Mouse (Mus musculus) embryonic facial prominence, embryonic 13.5 days (tissue): Measurements from ENCODE around the gene Iqce. TPM values are rescaled to one million over a fixed set of nuclear protein-coding genes. Genes with fewer than 3 reads are reported as not detected.

Experiments used
- ATAC-seq: fragments of 200-750 bp; cut with Nextera tagmentation; 2 replicates; pipeline ENCODE4 v1.8.0; 2017; ENCODE audit warnings: low read depth; ENCODE audit not compliant: insufficient number of reproducible peaks, insufficient read depth, low FRiP score, low TSS enrichment
- H3K27ac ChIP-seq: fragments of 300-500 bp; sonication (generic); 2 replicates; pipeline ENCODE4 v1.5.1; 2015; ENCODE audit warnings: moderate library complexity, mild to moderate bottlenecking, inconsistent platforms
- H3K27me3 ChIP-seq: fragments of 300-500 bp; sonication (generic); 2 replicates; pipeline ENCODE4 v1.6.1; 2015; ENCODE audit warnings: mild to moderate bottlenecking, inconsistent platforms
- H3K36me3 ChIP-seq: fragments of 300-500 bp; sonication (generic); 2 replicates; pipeline ENCODE4 v1.6.1; 2015; ENCODE audit warnings: mild to moderate bottlenecking, inconsistent platforms
- H3K4me1 ChIP-seq: fragments of 300-500 bp; sonication (generic); 2 replicates; pipeline ENCODE4 v1.6.1; 2015; ENCODE audit warnings: inconsistent platforms
- H3K4me2 ChIP-seq: fragments of 300-500 bp; sonication (generic); 2 replicates; pipeline ENCODE4 v1.6.1; 2015; ENCODE audit warnings: moderate library complexity, mild to moderate bottlenecking, inconsistent platforms
- H3K4me3 ChIP-seq: fragments of 300-500 bp; sonication (generic); 2 replicates; pipeline ENCODE4 v1.5.1; 2015; ENCODE audit warnings: mild to moderate bottlenecking, inconsistent platforms
- H3K9ac ChIP-seq: fragments of 300-500 bp; sonication (generic); 2 replicates; pipeline ENCODE4 v1.6.1; 2015; ENCODE audit warnings: mild to moderate bottlenecking, inconsistent platforms
- H3K9me3 ChIP-seq: fragments of 300-500 bp; sonication (generic); 2 replicates; pipeline ENCODE4 v1.6.1; 2016; ENCODE audit warnings: inconsistent platforms
- WGBS: fragments of 180-500 bp; shearing (Covaris S2); methylation state at CpG from one replicate; pipeline ENCODE4 v1.1.7; 2015; ENCODE audit warnings: mixed read lengths; 5-methylcytosine and 5-hydroxymethylcytosine counted together
- polyA plus RNA-seq: library from polyadenylated mRNA; unstranded; fragments of >200 nt; fragmentation: Nextera tagmentation; extraction: Ambion mirVana; gene quantifications from 2 replicates; pipeline ENCODE4 v1.2.1, GENCODE M21; 2015

Iqce gene
- polyA plus RNA-seq, 1 experiment from 2014 or later, result 25.3 TPM

GRCm38 (mm10) chr5:140731040-140731797 is 29.0 kb upstream of the Iqce start:
- no peak overlapping the region for H3K27ac ChIP-seq
- H3K4me1 ChIP-seq, result peaks cover 10% of the 10 kb centered on the region
- no peak overlapping the region for H3K4me3 ChIP-seq
- H3K27me3 ChIP-seq, result peaks cover 18% of the 10 kb centered on the region
- no peaks in the 10 kb centered on the region for H3K36me3 ChIP-seq
- no peak overlapping the region for H3K4me2 ChIP-seq
- no peak overlapping the region for H3K9ac ChIP-seq
- no peak for ATAC-seq
- WGBS, result 85% methylated on average over 11 of the region's 11 CpGs
- no peaks in the 10 kb centered on the region for H3K9me3 ChIP-seq

- no peak overlapping the region for H3K4me2 ChIP-seq
- no peaks in the 10 kb centered on the region for H3K27me3 ChIP-seq
- 81% methylated on average over 17 of the region's 17 CpGs for WGBS
- H3K36me3 ChIP-seq, result no peaks in the 10 kb centered on the region
- no peaks in the 10 kb centered on the region for H3K9me3 ChIP-seq
- no peak overlapping the region for H3K9ac ChIP-seq
- H3K27ac ChIP-seq, result no peak overlapping the region
- H3K4me1 ChIP-seq, result no peaks in the 10 kb centered on the region
- no peak overlapping the region for H3K4me3 ChIP-seq
- ATAC-seq, result no peak
Measured at GRCm38 (mm10) chr5:140726946-140727740, 25.0 kb upstream of the Iqce start.

DNA sequence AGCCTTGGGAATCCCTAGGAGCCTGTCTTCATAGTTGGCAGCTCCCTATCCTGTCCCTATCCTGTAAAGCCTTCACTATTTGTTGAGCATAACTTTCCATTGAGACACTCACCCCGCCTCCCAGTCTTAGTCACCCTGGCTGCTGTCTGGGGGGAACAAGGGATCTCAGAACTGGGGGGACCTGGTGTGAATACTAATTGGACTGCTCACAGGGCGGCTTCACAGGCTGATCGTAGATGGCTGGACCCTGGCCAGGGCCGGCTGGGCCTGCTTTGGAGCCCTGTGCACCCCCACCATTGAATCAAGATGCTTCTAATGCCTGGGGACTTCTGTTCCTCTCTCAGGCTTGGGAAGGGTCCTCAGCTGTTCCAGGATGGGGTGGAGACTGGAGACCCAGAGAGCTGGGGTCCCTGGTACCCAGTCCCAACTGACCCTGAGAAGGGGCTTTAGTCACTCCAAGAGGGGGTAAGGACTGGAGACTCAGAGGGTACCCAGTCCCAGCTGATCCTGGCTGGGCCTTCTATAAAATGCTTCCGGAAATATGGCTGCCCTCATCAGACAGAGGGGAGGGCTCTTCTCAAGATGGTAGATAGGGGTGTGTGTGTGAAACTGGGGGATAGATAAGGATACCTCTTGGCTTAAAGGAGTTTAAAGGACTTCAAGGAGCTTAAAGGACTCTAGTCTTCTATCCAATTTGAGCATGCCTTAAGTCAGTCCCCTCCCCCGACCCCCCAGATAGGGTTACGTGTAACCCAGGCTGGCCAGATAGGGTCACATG is 24.1 kb upstream of the Iqce start:
- ATAC-seq, result no peak
- no peak overlapping the region for H3K4me2 ChIP-seq
- no peak overlapping the region for H3K27ac ChIP-seq
- 84% methylated on average over 7 of the region's 7 CpGs for WGBS
- no peak overlapping the region for H3K9ac ChIP-seq
- no peak overlapping the region for H3K4me3 ChIP-seq
- H3K36me3 ChIP-seq, result no peaks in the 10 kb centered on the region
- H3K9me3 ChIP-seq, result no peaks in the 10 kb centered on the region
- no peaks in the 10 kb centered on the region for H3K27me3 ChIP-seq
- no peaks in the 10 kb centered on the region for H3K4me1 ChIP-seq

DNA sequence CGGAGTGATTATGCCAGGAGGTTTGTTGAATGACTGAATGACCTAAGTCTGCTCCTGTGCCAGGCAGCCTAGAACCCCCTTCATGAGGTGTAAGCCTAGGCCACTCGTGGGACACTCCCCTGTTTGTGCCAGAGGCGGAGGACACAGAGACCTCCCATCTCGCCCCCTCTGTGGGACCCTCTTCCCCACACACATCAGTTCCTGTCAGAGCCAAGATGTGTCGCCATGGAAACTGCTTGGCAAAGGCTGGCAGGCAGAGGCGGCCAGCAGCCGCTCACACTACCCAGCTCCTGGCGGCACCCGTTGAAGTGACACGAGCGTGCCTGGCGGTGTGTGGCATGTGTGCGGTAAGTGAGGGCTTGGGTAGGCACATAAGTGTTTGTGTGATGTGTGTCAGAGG is 21.6 kb upstream of the Iqce start, which contains the start of gene Amz1:
Gene Amz1, plus strand, starts transcription at position 306 of the 400 bp plus-strand sequence.
- Histone ChIP-seq H3K27ac (no peak within 1 kb of the TSS), H3K36me3 (peaks cover 14% of the 10 kb centered on the region), H3K9ac (no peak within 1 kb of the TSS), H3K9me3 (no peaks in the 10 kb centered on the region), H3K4me1 (no peaks in the 10 kb centered on the region), H3K4me3 (no peak within 1 kb of the TSS), H3K4me2 (no peak within 1 kb of the TSS), H3K27me3 (no peaks in the 10 kb centered on the region)
- ATAC-seq, result no peak
- WGBS, result 79% methylated on average over 13 of the region's 13 CpGs

DNA sequence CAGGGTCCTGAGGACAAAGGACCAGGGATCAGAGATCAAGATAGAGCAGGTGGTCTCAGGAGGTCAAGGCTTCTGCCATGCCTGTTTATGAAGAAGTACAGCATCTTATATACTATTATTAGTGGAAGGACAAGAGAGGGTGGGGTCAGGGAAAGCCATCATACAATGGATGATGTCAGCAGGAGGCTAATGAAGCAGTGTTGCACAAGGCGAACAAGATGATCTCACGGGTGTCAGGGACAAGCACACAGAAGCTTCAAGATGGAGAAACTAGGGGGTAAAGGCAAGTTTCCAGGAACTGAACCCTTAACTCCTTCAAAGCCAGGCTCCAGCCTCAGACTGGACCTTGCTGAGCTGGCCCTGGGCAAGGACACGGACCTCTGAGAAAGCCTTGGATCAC is 19.9 kb upstream of the Iqce start:
- WGBS, result 75% methylated on average over 3 of the region's 3 CpGs
- no peaks in the 10 kb centered on the region for H3K4me1 ChIP-seq

GRCm38 (mm10) chr5:140720773-140721172 is 18.6 kb upstream of the Iqce start:
- no peaks in the 10 kb centered on the region for H3K4me1 ChIP-seq
- WGBS, result 67% methylated on average over 7 of the region's 7 CpGs
- no peak overlapping the region for H3K4me3 ChIP-seq
- no peak for ATAC-seq
- peaks cover 45% of the 10 kb centered on the region for H3K36me3 ChIP-seq
- no peaks in the 10 kb centered on the region for H3K9me3 ChIP-seq
- H3K4me2 ChIP-seq, result no peak overlapping the region
- no peaks in the 10 kb centered on the region for H3K27me3 ChIP-seq
- no peak overlapping the region for H3K9ac ChIP-seq
- H3K27ac ChIP-seq, result no peak overlapping the region

More for the DNA sequence above, 19.9 kb upstream of the Iqce start:
- Histone ChIP-seq H3K36me3 (peaks cover 31% of the 10 kb centered on the region), H3K4me3 (no peak overlapping the region), H3K27me3 (no peaks in the 10 kb centered on the region), H3K27ac (no peak overlapping the region), H3K9ac (no peak overlapping the region), H3K9me3 (no peaks in the 10 kb centered on the region), H3K4me2 (no peak overlapping the region)
- ATAC-seq, result no peak

DNA sequence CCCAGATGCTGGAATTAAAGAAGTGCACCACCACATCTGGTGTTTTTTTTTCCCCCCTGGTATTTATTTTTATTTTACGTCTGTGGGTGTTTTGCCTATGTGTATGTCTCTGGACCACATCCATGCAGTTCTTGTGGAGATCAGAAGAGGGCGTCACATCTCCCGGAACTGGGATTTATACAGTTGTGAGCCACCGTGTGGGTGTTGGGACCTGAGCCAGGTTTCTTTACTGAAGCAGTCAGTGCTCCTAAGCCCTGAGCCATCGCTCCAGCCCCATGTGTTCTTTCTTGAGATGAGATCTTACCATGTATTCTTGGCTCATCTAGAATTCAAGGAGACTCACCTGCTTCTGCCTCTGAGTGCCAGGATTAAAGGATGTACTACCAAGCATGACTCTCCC is 8.9 kb upstream of the Iqce start:
- Histone ChIP-seq H3K4me3 (no peak overlapping the region), H3K27ac (no peak overlapping the region), H3K36me3 (peaks cover 85% of the 10 kb centered on the region), H3K27me3 (no peaks in the 10 kb centered on the region), H3K9ac (no peak overlapping the region), H3K4me1 (peaks cover under 1% of the 10 kb centered on the region), H3K9me3 (no peaks in the 10 kb centered on the region), H3K4me2 (no peak overlapping the region)
- ATAC-seq, result no peak
- 85% methylated on average over 5 of the region's 5 CpGs for WGBS

- Histone ChIP-seq H3K9me3 (no peaks in the 10 kb centered on the region), H3K9ac (no peak overlapping the region), H3K27me3 (no peaks in the 10 kb centered on the region), H3K4me3 (no peak overlapping the region), H3K27ac (no peak overlapping the region), H3K4me1 (peaks cover 8% of the 10 kb centered on the region), H3K36me3 (peaks cover 78% of the 10 kb centered on the region), H3K4me2 (no peak overlapping the region)
- ATAC-seq, result no peak
- WGBS, result 90% methylated on average over 6 of the region's 6 CpGs
Measured at GRCm38 (mm10) chr5:140710315-140710714, 8.1 kb upstream of the Iqce start.

GRCm38 (mm10) chr5:140705501-140706171 is 3.5 kb upstream of the Iqce start:
- no peaks in the 10 kb centered on the region for H3K27me3 ChIP-seq
- peak overlapping the region; percentile 83 for H3K9ac ChIP-seq
- H3K4me1 ChIP-seq, result peaks cover 28% of the 10 kb centered on the region
- peak overlapping the region; percentile 85 for H3K4me2 ChIP-seq
- ATAC-seq, result no peak
- H3K27ac ChIP-seq, result peak overlapping the region; percentile 78
- H3K9me3 ChIP-seq, result no peaks in the 10 kb centered on the region
- H3K4me3 ChIP-seq, result peak overlapping the region; percentile 61
- peaks cover 31% of the 10 kb centered on the region for H3K36me3 ChIP-seq
- 54% methylated on average over 7 of the region's 7 CpGs for WGBS

DNA sequence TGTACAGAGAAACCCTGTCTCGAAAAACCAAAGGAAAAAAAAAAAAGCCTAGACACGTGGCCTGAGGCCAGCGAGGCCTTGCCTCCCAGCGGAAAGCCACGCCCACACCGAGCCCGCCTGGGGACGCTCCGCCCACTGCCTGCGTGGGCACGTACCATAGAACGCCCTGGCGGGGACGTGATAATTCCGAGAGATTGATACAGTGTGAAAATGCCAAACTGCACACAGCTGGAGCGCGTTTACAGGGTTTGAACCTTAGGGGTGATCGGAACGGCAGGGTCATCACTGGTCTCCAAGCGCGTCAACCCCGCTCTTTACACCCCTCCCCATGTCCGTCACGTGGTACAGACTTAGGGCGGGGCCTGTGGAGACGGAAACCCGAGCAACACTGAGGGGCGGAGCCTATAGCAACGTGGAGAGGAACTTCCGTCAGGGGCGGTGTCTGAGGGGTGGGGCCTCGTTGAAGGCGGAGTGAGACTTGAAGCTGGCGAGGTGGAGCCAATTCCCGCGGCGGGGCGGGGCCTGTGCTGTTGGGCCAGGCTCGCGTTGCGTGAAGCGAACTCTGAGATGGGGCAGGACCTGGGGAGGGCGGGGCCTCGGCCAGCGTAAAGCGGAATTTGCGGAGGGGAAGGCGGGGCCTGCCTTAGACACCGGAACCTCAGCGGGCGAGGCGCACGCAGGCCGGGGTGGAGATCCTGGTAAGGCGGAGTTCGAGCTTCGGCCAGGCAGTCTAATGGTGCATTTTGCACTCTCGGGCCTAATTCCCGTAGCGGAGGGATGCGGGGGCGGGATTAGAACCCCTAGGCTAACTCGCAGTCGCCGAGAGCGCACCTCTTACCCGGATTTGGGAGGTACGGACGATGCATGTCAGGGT is 2.4 kb upstream of the Iqce start, which contains the start of gene Brat1:
Gene Brat1, plus strand, starts transcription at position 634 of the 874 bp plus-strand sequence.
- whole genome bisulfite sequencing, result under 1% methylated on average over 69 of the region's 69 CpGs
- H3K4me1 ChIP-seq, result peaks cover 32% of the 10 kb centered on the region
- ATAC-seq, result peak; percentile 92
- peaks cover 22% of the 10 kb centered on the region for H3K36me3 ChIP-seq
- no peaks in the 10 kb centered on the region for H3K27me3 ChIP-seq
- peak within 1 kb of the TSS; percentile 85 for H3K4me2 ChIP-seq
- H3K27ac ChIP-seq, result peak within 1 kb of the TSS; percentile 93
- peak within 1 kb of the TSS; percentile 61 for H3K4me3 ChIP-seq
- H3K9ac ChIP-seq, result peak within 1 kb of the TSS; percentile 83
- no peaks in the 10 kb centered on the region for H3K9me3 ChIP-seq
